1 mouse cellular context compared by ENCODE assay signal in the genomic region with DNA sequence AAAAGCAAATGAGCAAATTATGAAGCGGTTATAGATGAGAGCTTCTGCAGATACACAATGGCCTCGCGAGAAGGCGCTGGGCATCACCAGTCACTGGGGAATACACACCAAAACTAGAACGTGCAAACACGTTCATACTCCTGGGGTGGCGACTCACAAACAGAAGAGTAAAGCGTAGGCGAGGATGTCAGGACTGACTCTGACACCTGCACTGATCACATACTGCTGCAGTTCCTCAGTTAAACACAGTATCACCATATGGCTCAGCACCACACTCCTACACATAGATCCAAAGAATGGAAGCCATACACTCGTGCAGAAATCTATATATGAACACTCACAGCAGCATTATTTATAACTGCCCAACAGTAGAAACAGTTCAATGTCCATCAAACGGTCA.
TF ChIP-seq lines count a peak whose summit lies in the region.

No protein-coding gene starts in this region.

TF ChIP-seq in CH12.LX, 34 proteins besides CTCF, POLR2A, EP300 and RAD21:
- TF ChIP-seq BHLHE40 (IDR thresholded peaks at IDR 0.05; ENCODE audit: low read depth, low read length) = peak; percentile 42; the same call in 1 of the 2 replicates
- no peak for TF ChIP-seq NELFE (IDR thresholded peaks at IDR 0.05; ENCODE audit: low read depth, low read length)
- TF ChIP-seq JUN (IDR thresholded peaks at IDR 0.05; ENCODE audit: insufficient read depth, low read depth, low read length) = no peak
- TF ChIP-seq TCF12 (IDR thresholded peaks at IDR 0.05; ENCODE audit: low read depth, low read length) = no peak
- TF ChIP-seq ZNF384 (IDR thresholded peaks at IDR 0.05; ENCODE audit: low read depth, low read length) = no peak
